Mouse (Mus musculus) kidney, postnatal 14 days (tissue): Measurements from ENCODE around the gene Ak9.
"Not testable (repeated sequence)": the region's sequence is repeated elsewhere in the genome, so short reads cannot be mapped to it uniquely, and the experiment has no call there.

ENCODE experiments used
- DNase-seq: peaks from one replicate; pipeline ENCODE4 v3.0.0; 2022; ENCODE audit warnings: mixed read lengths

Ak9 gene

DNA sequence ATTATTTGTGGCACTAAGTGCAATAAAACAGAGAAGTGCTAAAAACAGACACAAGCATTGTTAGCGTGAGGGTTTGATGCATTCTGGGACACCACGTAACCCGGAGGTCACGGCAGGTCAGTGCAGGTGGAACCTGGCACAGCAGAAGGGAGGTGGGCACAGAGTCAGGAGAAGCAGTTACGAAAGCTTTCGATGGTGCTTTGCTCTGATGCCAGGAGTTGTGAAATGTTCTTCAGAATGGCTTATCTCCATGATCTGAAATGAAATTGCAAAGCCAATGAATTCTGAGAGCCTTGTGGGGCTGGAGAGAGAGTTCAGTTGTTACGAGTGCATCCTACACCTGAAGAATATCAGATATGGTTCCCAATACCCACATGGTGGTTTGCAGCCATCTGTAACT is 37.6 kb downstream of the Ak9 start:
- no peak for DNase-seq

DNA sequence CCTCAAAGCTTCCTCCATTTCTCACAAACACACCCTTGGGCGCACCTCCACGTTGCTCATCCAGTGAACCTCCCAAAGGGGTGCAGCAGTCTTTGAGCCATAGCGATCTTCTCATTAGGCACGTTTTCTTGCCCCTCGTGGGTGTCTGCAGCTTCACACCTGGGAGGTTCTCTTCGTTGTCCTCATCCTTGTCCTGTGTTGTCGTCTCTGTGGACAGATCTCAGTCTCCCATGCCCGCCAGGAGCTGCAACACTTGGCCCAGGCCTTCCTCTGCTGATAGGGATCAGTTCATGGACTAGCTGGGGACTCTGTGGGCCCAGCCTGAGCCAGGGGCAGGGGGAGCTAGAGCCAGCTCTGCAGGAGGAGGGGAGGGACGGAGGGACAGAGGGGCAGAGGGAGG is 61.3 kb downstream of the Ak9 start:
- no peak for DNase-seq

DNA sequence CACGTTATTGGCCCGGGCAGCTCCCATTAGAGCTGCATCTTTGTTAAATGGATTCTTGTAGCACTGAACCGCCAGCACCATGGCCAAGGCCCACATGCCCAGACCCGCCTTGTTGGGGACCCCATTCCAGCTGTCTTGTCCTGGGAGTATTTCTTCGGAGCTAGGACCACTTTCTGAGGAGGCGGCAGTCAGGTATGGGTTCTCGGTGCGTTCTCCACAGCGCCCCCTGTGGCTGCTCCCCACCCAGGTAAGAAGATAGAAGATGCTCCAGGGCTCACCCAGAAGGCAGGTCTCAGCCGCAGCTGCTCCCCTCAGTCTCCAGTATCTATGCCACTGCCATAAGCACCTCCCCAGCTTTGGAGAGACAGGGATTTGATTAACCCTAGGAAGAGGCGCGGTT is 76.7 kb downstream of the Ak9 start:
- no peak for DNase-seq

DNA sequence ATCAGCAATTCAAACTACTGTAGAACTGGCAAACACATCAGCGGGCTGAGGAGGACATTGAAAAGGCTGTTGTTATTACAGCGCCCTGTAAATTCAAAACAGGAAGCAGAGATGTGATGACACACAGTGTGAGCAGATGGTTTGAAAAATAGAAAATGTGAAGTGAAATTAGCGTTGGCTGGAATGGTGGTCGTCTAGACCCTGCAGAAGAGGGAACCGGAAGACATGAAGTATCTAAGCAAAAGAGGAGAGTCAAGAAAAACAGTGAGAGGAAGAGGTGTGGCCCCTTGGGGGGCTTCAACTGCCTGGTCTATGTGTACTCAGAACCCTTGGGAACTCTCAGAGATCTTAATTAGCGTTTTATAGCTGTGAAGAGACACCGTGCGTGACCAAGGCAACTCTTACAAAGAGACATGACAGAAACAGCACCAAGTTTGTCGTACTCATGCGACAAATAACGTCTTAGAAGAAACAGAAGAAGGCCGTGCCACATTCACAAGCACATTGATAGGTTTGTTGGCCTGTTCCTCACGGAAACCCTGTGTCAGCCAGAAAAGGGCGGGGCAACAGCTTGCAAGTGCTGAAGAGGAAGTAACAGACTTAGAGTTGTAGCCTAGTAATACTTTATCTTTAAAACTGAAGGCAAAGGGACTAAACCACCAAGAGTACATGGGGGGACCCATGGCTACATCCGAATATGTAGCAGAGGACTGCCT is 81.9 kb downstream of the Ak9 start:
- DNase-seq = peak; percentile 13

DNA sequence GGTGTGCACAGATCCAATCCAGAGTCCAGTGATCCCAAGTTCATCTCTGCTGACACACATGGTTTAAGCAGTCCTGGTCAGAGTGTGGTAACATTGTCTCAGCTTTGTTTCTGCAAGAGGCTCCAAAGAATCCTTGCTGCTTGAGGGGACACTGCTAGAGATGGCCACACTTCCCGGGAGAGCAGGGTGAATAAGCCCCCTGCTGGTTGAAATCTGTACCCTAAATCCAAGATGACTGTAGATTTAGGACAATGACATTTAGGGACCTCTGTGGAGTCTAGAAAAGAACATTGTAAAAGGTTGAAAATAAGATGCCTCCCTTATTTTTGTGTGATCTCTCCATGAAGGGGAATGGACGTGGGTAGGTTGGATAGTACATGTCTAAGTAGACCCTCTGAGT is 89.8 kb downstream of the Ak9 start:
- no peak for DNase-seq

DNA sequence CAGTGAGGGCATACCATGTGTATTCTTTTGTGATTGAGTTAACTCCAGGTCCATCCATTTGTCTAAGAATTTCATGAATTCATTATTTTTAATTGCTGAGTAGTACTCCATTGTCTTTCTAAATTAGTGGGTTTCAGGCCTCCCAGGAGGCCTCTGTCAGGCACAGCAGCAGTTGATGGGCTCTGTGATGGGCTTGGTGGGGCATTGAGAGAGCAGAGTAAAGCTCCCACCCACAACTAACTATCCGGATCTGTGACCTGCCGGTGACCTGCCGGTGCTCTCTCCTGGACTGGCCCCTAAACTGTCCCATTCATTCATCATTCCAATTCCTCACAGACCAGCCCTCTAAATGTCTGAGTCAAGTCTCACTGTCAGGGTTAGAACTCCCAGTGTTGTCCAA is 97.3 kb downstream of the Ak9 start:
- no peak for DNase-seq

DNA sequence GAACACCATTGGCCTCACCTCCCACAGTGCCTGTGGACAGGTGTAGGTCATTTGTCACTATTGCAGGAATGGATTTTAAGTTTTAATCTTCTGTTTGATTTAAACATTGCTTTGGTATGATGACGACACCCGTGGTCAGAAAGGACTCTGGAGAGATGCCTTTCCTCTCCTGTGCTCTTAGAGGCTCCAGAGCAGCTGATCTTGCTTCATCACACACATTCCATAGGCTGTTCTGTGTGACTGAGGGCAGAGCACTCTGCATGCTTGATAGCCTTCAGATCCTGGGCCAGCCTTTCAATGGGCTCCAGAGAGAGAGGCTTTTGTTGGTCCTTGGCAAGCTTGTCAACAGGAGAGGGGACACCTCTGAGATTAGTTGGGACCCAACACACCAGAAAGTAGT is 99.6 kb downstream of the Ak9 start:
- no peak for DNase-seq

DNA sequence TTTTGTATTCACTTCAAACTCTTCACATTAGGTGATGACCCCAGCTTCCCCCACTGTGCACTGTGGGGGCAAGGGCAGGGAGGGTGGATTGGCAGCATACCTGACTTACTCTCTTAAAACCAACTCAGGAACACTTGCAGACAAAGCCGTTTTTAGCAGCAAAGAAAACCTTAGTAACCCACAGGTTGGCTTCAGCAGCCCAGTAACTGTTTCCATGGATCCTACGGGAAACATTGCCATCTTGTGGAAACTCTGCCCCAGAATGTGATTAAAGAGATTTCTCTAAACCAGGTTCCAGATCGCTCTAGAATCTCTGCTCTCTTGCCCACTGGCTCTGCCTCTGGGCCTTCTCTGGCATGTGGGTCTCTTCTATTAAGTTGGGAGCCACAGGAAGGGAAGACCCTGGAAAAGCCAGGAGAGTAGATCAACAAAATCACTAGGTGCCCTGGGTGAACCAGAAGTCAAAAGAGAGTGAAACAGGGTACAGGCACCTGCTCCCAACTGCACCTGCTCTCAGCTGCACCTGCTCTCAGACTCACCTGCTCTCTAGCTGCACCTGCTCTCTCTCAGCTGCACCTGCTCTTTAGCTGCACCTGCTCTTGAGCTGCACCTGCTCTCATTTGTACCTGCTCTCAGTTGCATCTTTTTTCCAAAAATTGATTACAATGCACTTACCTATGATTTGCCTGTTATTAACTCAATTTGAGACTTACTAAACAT is 100.3 kb downstream of the Ak9 start:
- no peak for DNase-seq

DNA sequence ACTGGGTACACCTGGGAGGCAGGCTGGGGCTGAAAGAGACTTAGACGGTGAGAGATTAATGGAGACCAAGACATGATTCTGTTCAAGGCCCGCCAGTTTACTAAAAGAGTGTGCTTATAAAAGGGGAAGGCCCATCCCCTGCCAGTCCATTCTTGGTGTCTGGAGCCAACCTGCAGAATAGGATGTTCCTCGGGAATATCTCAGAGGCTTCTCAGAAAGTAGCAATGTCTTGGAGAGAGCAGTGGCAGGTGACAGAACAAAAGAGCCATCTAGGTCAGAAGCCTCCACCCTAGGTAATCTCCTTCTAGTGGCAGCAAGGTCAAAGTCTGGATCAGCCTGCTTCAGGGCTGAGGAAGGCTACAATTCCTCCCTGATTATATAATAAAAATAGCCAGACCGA is 106.4 kb downstream of the Ak9 start:
- DNase-seq = not testable (repeated sequence)

DNA sequence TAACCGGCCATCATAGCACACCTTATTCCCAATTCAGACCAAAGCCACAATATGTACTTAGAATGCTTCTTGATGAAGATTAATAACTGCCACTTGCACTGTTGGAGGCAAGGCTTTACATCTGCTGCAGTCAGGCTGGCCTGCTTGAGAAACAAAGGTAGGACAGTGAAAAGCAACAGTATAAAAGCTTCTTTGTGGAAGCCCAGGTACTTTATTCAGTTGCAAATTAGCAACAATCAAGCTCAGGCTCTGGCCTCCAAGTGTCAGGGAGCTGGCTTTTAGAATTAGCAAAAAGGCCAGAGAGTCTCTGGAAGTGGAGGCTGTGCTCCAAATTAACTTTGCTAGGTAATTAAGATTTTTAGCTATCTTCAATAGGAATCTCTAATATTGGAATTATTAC is 107.0 kb downstream of the Ak9 start:
- not testable (repeated sequence) for DNase-seq

DNA sequence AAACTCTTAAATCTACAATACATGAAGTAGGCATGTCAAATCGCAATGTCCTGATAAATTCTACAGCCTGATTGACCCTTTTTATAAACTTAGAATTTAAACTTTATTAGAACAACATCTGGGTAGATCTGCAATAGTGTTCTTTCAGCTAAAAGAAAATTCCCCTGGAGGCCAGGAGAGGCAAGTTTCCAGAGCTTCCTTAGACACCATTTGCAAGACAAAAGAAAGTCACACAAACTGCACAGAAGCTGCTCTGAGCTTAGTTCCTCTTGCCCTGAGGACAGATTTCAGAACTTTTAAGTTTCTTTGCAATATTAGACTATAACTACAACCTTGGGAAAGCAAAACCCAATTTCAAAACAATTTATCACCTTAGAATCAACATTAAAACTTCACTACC is 109.7 kb downstream of the Ak9 start:
- DNase-seq = not testable (repeated sequence)

DNA sequence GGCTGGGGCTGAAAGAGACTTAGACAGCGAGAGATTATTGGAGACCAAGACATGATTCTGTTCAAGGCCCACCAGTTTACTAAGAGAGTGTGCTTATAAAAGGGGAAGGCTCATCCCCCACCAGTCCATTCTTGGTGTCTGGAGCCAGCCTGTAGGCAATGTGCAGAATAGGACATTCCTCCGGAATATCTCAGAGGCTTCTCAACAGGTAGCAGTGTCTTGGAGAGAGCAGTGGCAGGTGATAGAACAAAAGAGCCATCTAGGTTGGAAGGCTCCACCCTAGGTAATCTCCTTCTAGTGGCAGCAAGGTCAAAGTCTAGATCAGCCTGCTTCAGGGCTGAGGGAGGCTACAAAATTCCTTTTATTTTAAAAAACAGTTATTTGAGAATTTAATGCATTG is 111.6 kb downstream of the Ak9 start:
- DNase-seq = not testable (repeated sequence)

DNA sequence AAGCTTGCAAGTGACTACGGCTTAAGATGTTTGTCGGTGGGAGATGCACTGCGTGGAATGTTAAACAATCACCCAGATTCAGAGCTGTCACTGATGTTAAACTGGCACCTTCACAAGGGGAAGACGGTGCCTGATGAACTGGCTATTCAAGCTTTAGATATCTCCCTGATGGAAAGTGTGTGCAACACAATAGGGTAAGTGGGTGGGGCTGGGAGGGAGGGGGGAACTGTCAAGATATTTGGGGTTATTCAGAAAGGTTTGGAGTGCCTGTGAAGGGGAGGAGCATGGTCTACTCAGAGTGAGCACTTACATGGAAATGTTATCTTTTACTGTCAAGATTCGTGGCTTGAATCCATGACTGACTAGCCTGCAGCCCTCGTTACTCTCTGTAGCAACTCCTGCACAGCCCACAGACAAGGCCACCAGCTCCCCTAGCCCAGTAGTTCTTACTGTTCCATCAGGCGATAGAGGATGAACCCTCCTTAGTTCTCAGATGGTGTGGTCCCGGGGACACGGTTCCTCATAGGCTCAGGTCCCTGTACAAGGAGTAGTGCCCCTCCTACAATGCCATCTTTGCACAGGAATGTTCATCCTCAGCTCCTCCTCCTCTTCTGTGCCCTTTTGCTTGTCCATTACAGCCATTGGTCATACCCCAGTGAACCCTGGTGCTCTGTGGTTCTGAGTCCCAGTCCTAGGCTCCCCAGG is 116.9 kb downstream of the Ak9 start:
- DNase-seq = no peak

DNA sequence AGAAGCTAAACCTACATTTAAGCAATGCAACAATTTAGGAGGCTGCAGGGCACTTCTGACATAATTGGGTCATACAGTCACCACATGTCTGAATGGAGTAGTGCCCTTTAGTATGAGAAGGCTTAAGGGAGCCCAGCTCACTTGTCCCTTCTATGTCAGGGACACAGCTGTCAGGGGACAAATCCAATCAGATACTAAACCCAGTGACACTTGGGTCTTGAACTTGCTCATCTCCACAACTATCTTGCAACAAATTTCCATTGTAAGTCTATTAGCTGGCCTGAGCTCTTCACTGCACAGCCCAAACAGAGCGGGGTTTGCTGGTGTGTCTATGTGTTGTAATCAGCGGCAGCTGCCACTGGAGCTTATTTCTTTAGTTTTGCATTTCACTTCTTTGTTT is 119.9 kb downstream of the Ak9 start:
- no peak for DNase-seq

DNA sequence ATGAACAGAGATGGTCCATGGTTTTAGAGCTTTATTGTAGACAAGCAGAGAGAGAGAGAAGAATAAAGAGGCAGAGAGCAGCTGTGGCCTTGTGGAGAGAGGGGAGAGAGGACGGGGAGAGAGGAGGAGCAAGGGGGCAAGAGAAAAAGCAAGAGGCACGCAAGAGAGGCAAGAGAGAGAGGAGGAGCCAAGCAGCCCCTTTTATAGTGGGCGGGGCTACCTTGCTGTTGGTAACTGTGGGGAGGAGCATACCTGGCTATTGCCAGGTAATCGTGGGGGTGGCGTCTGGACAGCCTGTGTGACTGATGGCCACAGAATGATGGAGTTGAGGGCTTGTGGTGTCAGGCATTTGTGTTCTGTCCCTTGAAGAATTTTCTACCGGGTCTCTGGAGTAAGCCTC is 122.6 kb downstream of the Ak9 start:
- DNase-seq = no peak

DNA sequence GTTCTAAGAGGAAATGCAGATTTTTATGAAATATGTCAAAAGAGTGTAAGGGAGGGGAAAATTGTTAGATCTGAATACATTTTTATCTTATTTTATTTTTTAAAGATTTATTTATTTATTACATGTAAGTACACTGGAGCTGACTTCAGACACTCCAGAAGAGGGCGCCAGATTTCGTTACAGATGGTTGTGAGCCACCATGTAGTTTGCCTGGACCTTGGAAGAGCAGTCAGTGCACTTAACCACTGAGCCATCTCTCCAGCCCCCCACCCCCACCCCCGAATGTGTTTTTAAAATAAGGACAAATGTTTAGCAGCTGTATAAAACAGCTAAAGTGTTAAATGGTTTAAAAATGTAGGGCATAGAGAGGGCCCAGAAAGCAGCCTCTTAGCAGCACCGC is 130.8 kb downstream of the Ak9 start:
- peak; percentile 74 for DNase-seq

DNA sequence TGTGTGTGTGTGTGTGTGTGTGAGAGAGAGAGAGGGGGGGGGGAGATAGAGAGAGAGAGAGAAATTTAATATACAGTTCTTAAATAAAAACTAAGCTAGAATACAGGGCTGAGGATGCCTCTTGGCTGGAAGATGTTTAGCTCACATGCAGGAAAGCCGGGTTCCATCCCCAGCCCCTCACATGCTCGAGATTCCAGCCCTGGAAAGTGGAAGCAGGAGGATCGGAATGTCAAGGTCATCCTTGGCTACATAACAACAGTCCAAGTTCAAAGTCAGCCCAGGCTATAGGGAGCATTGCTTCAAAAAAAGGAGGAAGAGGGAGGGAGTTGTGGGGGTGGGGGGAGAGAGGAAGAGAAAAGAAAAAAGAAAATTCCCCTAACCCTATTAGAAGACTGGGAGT is 131.4 kb downstream of the Ak9 start:
- DNase-seq = no peak

DNA sequence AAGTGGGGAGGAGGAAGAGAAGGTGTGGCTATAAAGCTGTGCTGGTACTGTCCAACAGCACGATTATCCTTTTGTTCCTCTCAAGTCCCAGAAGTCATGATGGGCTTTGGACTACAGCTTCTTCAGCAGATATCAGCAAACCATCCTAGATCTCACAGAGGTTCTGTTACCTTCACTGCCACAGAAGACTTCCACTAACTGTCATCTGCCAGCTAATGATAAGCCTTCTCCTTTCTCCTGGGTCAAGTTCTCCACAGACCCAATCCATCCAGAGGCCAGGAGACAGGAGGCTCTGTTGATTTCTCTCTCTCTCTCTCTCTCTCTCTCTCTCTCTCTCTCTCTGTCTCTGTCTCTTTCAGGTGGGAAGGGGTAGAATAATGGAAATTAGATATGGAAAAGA is 144.4 kb downstream of the Ak9 start:
- no peak for DNase-seq

DNA sequence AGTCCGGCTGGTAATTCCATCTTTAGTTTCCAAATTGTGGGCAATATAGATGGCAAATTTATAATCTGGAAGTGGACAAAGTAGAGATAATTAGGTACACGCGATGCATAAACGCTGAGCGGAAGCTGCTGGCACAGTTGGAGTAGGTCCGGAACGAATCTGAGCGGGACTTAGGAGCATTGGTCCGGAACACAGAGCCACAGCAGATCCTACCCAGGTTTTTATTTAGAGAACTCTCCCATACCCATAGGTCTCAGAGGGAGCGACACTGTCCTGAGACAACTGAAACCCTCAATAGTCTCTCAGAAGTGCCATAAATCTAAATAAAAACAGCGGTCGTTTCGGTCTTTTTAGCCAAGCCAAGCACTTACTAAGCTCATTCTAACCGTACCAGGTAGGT is 145.9 kb downstream of the Ak9 start:
- peak; percentile 55 for DNase-seq

DNA sequence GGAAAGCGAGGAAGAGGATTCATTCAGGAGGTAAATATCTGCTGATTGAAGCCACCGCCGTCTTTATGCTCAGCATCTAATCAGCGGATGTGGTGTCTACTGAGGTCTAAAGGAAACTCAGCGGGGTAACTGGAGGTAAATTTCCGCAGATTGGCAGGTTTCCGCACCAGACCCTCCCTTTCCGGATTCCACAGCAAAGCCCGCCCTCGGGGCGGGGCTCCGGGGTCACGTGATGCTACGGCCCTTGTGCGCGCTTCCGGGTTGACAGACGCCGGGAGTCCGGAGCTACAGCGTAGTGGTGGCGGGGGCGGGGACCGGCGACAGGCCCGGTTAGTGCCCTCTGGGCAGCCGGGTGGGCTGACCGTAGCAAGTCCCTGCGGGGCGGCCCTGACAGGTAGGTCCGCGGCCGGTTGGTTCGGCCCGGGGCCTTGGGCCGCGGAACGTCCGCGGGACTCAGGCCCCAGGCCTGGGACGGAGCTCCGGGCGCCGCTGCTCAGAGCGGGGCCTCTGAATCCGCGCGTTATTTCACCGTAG is 146.4 kb downstream of the Ak9 start, which contains the start of gene Zbtb24:
Zbtb24 (plus strand) TSS at position 247 of the 534 bp plus-strand sequence.
- peak; percentile 98 for DNase-seq

DNA sequence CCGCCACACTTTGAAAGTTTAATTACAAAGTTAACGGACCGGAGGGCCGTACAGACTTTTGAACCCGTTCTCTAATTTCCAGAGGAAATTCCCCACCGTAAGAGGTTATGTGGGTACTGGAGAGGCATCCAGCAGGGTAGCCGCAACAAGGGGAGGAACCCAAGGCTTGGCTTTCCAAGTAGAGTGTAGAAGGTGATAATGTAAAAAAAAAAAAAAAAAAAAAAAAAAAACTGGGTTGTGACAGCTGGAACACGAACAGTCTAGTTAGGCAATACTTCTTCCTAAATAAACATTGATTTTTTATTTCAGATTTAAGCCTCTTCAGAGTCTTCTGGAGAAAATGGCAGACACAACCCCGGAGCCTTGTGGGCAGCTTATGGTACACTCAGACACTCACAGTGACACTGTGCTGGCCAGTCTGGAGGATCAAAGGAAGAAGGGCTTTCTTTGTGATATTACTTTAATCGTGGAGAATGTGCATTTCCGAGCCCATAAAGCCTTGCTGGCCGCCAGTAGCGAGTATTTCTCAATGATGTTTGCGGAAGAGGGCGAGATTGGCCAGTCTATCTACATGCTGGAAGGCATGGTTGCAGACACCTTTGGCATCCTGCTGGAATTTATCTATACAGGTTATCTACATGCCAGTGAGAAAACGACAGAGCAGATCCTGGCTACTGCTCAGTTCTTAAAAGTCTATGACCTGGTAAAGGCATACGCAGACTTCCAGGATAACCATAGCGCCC is 147.2 kb downstream of the Ak9 start:
- no peak for DNase-seq

DNA sequence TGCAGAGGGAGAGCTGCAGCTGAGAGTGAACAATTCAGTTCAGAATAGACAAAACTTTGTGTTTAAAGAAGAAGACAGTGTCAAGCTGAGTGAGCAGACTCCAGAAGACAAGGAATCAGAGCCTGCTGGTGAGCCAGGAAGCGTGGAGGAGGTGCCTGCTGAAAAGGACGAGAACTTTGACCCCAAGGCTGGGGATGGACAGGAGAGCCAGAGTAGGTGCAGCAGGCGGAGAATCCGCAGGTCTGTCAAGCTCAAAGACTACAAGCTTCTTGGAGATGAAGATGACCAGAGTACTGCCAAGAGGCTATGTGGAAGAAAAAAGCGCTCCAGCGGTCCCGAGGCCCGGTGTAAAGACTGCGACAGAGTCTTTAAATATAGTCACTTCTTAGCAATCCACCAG is 147.9 kb downstream of the Ak9 start:
- DNase-seq = peak; percentile 41

DNA sequence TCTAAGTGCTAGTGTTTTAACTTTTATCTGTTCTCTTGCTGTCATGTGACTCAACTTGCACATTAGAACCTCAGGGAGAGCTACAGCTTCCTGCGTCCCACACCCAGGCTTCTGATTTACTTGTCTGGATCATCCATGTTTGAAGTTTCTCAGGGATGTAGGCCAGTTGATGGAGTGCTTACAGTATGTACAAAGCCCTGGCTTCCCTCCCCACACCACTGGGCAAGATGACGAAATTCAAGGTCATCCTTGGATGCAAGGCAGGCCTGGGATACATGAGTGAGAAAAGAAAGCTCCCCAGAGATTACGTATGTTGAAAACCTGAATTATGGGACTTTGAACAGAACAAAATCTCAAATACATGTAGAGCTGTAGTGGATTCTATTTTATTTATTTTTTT is 149.0 kb downstream of the Ak9 start:
- DNase-seq = no peak
